ENCODE assay signal across 8 mouse cellular contexts in the genomic region with DNA sequence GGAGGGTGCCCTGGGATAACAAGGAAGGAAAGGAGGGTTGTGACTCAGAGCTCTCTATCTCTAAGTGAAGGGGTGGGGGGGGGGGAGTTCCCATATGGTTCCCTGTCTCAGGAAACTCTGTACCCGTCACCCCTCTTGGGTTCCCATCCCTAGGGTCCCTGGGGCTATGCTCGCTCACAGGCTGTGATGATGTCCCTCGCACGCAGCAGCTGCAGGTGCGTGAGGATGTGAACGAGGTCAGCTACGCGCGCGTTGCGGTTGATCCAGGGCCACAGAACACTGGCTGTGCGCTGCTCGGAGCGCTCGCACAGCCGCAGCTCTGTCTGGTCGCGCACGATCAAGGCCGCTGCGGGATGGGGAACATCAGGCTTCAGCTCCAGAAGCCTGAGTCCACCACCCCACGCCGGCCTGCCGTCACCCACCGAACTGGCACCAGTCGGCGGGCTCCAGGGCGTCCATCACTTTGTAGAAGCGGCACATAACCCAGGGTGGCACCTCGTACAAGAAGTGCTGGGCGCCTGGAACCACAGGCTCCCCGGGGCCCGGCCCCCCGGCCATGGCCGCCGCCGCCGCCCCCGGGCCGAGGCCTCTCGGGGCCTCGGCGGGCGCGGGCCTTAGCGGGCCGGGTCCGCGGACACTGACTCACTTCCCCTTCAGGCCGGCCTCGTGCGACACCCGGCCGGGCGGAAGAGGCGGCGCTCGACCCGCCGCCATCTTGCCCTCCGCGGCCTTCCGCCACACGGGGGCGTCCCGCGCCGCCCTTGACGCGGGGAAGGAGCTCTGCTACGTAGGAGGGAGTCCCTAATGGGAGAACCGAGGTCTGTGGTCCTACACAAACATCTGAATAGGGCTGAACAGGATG. TPM values are rescaled to one million over a fixed set of nuclear protein-coding genes. Genes with fewer than 3 reads are reported as not detected.
A peak's percentile ranks its signal among the peaks of the same experiment; 100 is the strongest.
DNase-seq lines count a peak whose midpoint lies in the region; ATAC-seq lines count a peak whose summit lies in the region.

A gene (minus strand): TSS at position 731 of the 862 bp plus-strand sequence.

- 0 out of 2 replicates have a peak, but pooled peaks cover 14% of the 10 kb centered on the region for H3K36me3 ChIP-seq in hindbrain, embryonic 13.5 days

- H3K9ac ChIP-seq in hindbrain, embryonic 13.5 days: peak within 1 kb of the TSS; percentile 87

- peak within 1 kb of the TSS; percentile 60 for H3K4me2 ChIP-seq in hindbrain, embryonic 13.5 days

- H3K4me1 ChIP-seq in hindbrain, embryonic 13.5 days (replicated peaks): peaks cover 12% of the 10 kb centered on the region

- DNase-seq in R1 (ENCODE audit: low read depth, low spot score): peak; percentile 65
- DNase-seq in cerebellum, postnatal 14 days: peak; percentile 85 to 87
- peak; percentile 16 to 54 for DNase-seq in frontal cortex, postnatal 25 days (ENCODE audit: low spot score in 2 of 2)
- peak; percentile 69 for DNase-seq in layer of hippocampus, postnatal 14 days (ENCODE audit: low spot score in 2 of 2)
- peak; percentile 84 for DNase-seq in lung, postnatal 14 days
- DNase-seq in ovary, postnatal 36 days (ENCODE audit: low spot score): peak; percentile 86
- DNase-seq in thymus, postnatal 25 days: peak; percentile 82

- 28% methylated on average over 53 of the region's 72 CpGs for WGBS in hindbrain, embryonic 13.5 days

- peak within 1 kb of the TSS; percentile 52 for H3K4me3 ChIP-seq in hindbrain, embryonic 13.5 days

- H3K27ac ChIP-seq in hindbrain, embryonic 13.5 days: peak within 1 kb of the TSS; percentile 91

- H3K27me3 ChIP-seq in hindbrain, embryonic 13.5 days: no peaks in the 10 kb centered on the region

- no peaks in the 10 kb centered on the region for H3K9me3 ChIP-seq in hindbrain, embryonic 13.5 days

- peak; percentile 89 for ATAC-seq in hindbrain, embryonic 13.5 days (ENCODE audit: low FRiP score)

RNA-seq across cellular contexts. Expression of the gene that starts here (rescaled TPM):
- 38.5 and 39.7 TPM in 2 replicates for polyA plus RNA-seq in hindbrain, embryonic 13.5 days (2015; fragmentation: Nextera tagmentation; extraction: Ambion mirVana)
- total RNA-seq in layer of hippocampus, postnatal 14 days (2021): 10 to 100 TPM; 47.6 to 56.5 TPM

Comparison
In these comparisons a context has a peak if more than half of its experiments do, and no peak if none do; other contexts are left out.
1. Peak in every context shown above with its lines: DNase-seq, ATAC-seq, H3K4me3 ChIP-seq and H3K27ac ChIP-seq.
2. DNase-seq: peak in every context shown above with its lines; median percentile 86 in cerebellum, postnatal 14 days; 86 in ovary, postnatal 36 days; 84 in lung, postnatal 14 days; 82 in thymus, postnatal 25 days; 69 in layer of hippocampus, postnatal 14 days; 65 in R1; 35 in frontal cortex, postnatal 25 days.